Mouse (Mus musculus) kidney, adult 2 months (tissue): Measurements from ENCODE around the gene Abcc12. TPM values are rescaled to one million over a fixed set of nuclear protein-coding genes. Genes with fewer than 3 reads are reported as not detected.

Experiments used
- DNase-seq: peaks from one replicate; pipeline ENCODE4 v3.0.0; 2021
- H3K27ac ChIP-seq: fragments of 200-500 bp; 2 replicates; pipeline ENCODE4 v1.5.1; 2012; ENCODE audit warnings: low read depth, low read length, control low read depth, inconsistent platforms; ENCODE audit not compliant: insufficient read depth
- H3K27me3 ChIP-seq: fragments of 200-500 bp; replicated peaks from 2 replicates; pipeline ENCODE4 v1.6.1; 2012; ENCODE audit warnings: mild to moderate bottlenecking, moderate library complexity, low read length, inconsistent platforms; ENCODE audit not compliant: control insufficient read depth, insufficient read depth
- H3K36me3 ChIP-seq: fragments of 200-500 bp; 2 replicates; pipeline ENCODE4 v1.6.1; 2012; ENCODE audit warnings: mild to moderate bottlenecking, moderate library complexity, low read length, inconsistent platforms; ENCODE audit not compliant: control insufficient read depth, insufficient read depth
- H3K4me1 ChIP-seq: fragments of 200-500 bp; 2 replicates; pipeline ENCODE4 v1.6.1; 2011; ENCODE audit warnings: low read length; ENCODE audit not compliant: control insufficient read depth, insufficient read depth
- H3K4me3 ChIP-seq: fragments of 200-500 bp; 2 replicates; pipeline ENCODE4 v1.5.1; 2011; ENCODE audit warnings: mild to moderate bottlenecking, low read depth, low read length, control low read depth; ENCODE audit not compliant: insufficient read depth
- CTCF ChIP-seq: fragments of 200-500 bp; conservative IDR thresholded peaks from 2 replicates; pipeline ENCODE4 v1.5.1; 2011; ENCODE audit warnings: low read depth, mild to moderate bottlenecking, control low read depth, low read length, moderate library complexity, mixed read lengths; ENCODE audit not compliant: insufficient read depth, insufficient read length
- POLR2A ChIP-seq: fragments of 200-500 bp; IDR thresholded peaks from one replicate; pipeline ENCODE4 v1.6.1; 2011; ENCODE audit warnings: low read depth, low read length, control low read depth
- WGBS: fragments of 180-500 bp; shearing (Covaris S2); methylation state at CpG from one replicate; pipeline ENCODE4 v1.1.7; 2018; 5-methylcytosine and 5-hydroxymethylcytosine counted together
- polyA plus RNA-seq: library from polyadenylated mRNA; depleted of rRNA; stranded (reverse); fragments of >200 nt; gene quantifications from 2 replicates; pipeline ENCODE4 v1.2.3, GENCODE M21; 2012; rRNA removed

The Abcc12 gene
- 0.01 and 0.03 TPM in 2 replicates for polyA plus RNA-seq

DNA sequence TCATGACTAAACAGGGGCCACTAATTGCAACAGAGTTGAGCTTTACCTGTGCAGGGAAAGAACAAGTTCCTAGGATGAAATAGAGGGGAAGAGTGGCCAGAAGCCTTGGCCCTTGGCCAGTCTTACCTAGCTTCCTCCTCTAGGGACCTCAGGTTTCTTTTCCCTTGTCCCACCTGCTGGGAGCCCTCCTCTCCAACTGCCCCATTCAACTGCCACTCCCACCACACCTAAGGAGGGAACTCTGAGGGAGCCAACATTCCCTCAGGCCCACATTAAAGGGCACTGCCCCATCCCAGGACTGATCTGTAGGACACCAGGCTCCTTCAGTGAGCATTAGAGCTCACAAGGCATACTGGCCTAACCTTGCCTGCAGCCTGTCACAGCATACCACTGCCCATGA lies at the start of gene Abcc12:
Gene Abcc12, minus strand, starts transcription at position 229 of the 400 bp plus-strand sequence.
- no peaks in the 10 kb centered on the region for H3K27me3 ChIP-seq
- no peak for TF ChIP-seq CTCF
- no peak for TF ChIP-seq POLR2A
- no peak within 1 kb of the TSS for H3K4me3 ChIP-seq

DNA sequence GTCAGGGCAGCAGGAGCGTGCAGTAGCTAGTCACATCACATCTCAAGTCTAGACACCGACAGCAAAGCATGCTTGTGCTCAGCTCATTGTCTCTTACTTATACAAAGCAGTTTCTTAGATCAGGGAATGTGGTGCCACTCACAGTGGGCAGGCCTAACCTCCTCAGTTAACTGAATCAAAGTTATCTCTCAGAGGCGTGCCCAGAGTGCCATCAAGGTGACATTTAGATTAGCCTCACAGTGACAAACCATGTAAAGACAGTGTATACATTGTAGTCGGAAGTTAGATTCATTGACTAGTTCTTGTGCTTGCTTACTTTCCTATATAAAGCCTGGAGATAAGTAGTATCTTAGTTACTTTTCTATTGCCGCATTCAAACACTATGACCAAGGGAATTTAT lies 49.7 kb upstream of the Abcc12 start:
- Histone ChIP-seq H3K4me3 (no peak overlapping the region), H3K4me1 (peaks cover 12% of the 10 kb centered on the region), H3K27ac (no peak overlapping the region), H3K27me3 (no peaks in the 10 kb centered on the region), H3K36me3 (peaks cover 5% of the 10 kb centered on the region)
- no peak for DNase-seq
- 96% methylated on average over 5 of the region's 5 CpGs for WGBS
- TF ChIP-seq CTCF (no peak), POLR2A (no peak)

More for the DNA sequence above, at the start of gene Abcc12:
- Histone ChIP-seq H3K36me3 (no peaks in the 10 kb centered on the region), H3K27ac (no peak within 1 kb of the TSS), H3K4me1 (no peaks in the 10 kb centered on the region)
- no peak for DNase-seq

DNA sequence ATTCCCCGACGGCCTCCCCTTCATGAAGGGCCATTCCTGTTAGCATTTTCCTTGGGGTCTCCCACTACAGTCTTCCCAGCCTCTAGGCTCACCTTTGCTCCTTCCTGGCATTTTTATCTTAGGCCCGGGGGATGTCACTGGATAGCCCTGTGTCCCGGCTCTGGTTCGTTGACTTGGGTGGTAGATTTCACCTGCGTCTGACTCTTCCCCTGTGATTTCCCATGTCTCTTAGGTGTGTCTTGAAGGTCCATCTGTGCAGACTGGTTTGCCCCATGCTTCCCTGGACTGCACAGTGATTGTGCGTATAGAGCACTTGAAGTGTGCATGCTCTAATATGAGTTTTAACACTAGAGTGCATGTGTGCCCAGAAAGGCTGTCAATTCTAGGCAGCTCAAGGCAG lies 44.4 kb upstream of the Abcc12 start:
- no peak for TF ChIP-seq POLR2A
- no peak for TF ChIP-seq CTCF
- peak overlapping the region; percentile 43 for H3K4me3 ChIP-seq
- peaks cover 8% of the 10 kb centered on the region for H3K4me1 ChIP-seq
- peak; percentile 19 for DNase-seq
- H3K36me3 ChIP-seq, result no peaks in the 10 kb centered on the region
- no peak overlapping the region for H3K27ac ChIP-seq
- no peaks in the 10 kb centered on the region for H3K27me3 ChIP-seq
- 8% methylated on average over 7 of the region's 7 CpGs for WGBS

DNA sequence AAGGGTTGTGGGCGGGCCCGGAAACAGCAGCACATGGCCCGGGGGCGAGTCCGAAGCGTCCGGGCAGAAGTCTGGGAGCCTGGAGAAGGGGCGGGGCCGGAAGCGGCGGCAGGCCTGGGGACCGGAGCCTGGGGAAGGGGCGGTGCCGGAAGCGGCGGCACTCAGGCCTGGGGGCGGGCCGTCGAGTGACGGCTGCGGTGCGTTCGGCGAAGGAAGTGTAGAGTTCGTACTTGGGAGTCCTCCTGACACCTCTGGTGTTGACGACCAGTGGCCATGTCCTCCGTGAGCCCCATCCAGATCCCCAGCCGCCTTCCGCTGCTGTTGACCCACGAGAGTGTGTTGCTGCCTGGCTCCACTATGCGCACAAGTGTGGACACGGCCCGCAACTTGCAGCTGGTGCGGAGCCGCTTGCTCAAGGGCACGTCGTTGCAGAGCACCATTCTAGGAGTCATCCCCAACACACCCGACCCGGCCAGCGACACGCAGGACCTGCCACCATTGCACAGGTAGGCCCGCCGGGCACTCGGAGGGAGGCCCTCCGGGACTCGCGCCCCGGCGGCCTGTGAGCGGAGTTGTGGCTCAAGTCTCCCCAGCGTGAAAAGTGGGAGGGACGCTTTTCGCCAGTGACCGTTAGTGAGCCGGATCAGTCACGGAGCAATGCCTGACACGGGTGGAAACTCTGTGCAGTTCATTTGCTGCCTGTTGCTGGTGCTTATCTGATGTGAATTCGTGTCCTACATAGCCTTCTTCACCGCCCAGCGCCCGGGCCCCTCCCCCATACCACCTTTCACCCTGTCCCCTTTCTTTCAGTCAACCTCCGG lies 43.6 kb upstream of the Abcc12 start, which contains the start of gene Lonp2:
Gene Lonp2, plus strand, starts transcription at position 133 of the 821 bp plus-strand sequence.
- H3K27me3 ChIP-seq, result no peaks in the 10 kb centered on the region
- WGBS, result under 1% methylated on average over 61 of the region's 62 CpGs

DNA sequence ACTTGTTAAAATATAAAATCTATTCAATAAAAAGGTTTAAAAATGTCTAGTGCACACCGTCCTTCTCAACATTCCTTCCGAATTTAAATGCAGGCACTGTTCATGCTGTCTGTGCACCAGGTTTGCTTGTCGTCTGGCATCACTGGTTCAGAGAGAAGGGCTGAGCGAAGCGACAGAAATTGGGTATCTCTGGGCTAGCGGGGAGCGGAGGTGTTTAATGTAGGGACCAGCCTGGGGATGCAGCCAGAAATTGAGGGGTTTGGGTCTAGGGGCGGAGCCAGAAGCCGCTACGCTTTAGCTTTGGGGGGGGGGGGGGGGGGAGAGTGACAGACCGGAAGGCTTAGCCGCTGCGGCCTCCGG lies 43.0 kb upstream of the Abcc12 start:
- DNase-seq, result no peak
- TF ChIP-seq CTCF, result no peak
- no peak for TF ChIP-seq POLR2A
- peak overlapping the region; percentile 97 for H3K4me3 ChIP-seq
- peak overlapping the region; percentile 78; the same call in 1 of the 2 replicates for H3K27ac ChIP-seq
- WGBS, result under 1% methylated on average over 14 of the region's 14 CpGs
- H3K4me1 ChIP-seq, result peaks cover 8% of the 10 kb centered on the region
- H3K36me3 ChIP-seq, result no peaks in the 10 kb centered on the region
- no peaks in the 10 kb centered on the region for H3K27me3 ChIP-seq

More for the DNA sequence above, 43.6 kb upstream of the Abcc12 start, which contains the start of gene Lonp2:
- H3K4me3 ChIP-seq, result peak within 1 kb of the TSS; percentile 97
- H3K27ac ChIP-seq, result peak within 1 kb of the TSS; percentile 78
- H3K36me3 ChIP-seq, result no peaks in the 10 kb centered on the region
- peak; percentile 41 for TF ChIP-seq POLR2A
- no peak for TF ChIP-seq CTCF
- peak; percentile 99 for DNase-seq
- peaks cover 8% of the 10 kb centered on the region for H3K4me1 ChIP-seq

DNA sequence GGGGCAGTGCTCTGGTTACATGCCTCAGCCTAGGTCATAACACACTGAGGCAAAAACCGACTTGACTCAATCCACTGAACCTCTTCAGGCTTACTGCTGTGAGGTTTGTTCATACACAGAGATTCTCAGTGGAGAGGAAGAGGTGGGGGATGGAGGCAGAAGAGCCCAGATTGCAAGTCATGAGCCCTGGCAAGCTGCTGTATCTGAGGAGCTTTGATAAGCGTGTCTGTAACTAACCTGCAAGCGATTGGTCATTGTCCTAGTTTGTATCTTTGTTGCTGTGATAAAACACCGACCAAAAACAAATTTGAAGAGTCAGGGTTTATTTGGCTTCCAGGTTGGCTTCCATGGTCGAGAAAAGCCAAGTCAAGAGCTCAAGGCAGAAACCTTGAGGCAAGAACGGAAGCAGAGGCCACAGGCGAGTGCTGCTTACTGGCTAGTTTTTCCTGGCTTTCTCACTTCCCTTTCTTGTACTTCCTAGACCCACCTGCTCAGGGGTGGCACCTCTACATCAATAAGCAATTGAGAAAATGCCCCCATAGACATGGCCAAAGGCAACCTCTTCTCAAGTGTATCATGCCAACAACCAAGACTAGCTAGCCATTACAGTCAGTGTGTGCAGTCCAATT lies 37.4 kb upstream of the Abcc12 start:
- no peak for DNase-seq
- Histone ChIP-seq H3K27ac (no peak overlapping the region), H3K27me3 (no peaks in the 10 kb centered on the region), H3K36me3 (no peaks in the 10 kb centered on the region), H3K4me3 (no peak overlapping the region), H3K4me1 (no peaks in the 10 kb centered on the region)
- no peak for TF ChIP-seq POLR2A
- no peak for TF ChIP-seq CTCF
- 78% methylated on average over 7 of the region's 7 CpGs for WGBS
